Mouse (Mus musculus) heart, embryonic 16.5 days (tissue): ENCODE results near the gene Fpr2. TPM values are rescaled to one million over a fixed set of nuclear protein-coding genes. Genes with fewer than 3 reads are reported as not detected.
"Not testable (repeated sequence)": the region's sequence is repeated elsewhere in the genome, so short reads cannot be mapped to it uniquely, and the experiment has no call there.

ENCODE experiments used
- ATAC-seq: fragments of 200-750 bp; cut with Nextera tagmentation; replicated peaks from 2 replicates; pipeline ENCODE4 v1.8.0; 2017; ENCODE audit warnings: moderate number of reproducible peaks; ENCODE audit not compliant: insufficient read depth, low FRiP score; ENCODE audit errors: extremely low read depth
- H3K27ac ChIP-seq: fragments of 300-500 bp; sonication (generic); 2 replicates; pipeline ENCODE4 v1.5.1; 2014; ENCODE audit warnings: mild to moderate bottlenecking, low read length, control low read depth, moderate library complexity
- H3K27me3 ChIP-seq: fragments of 300-500 bp; sonication (generic); 2 replicates; pipeline ENCODE4 v1.6.1; 2014; ENCODE audit warnings: low read length, mixed read lengths; ENCODE audit not compliant: control insufficient read depth, insufficient read depth
- H3K36me3 ChIP-seq: fragments of 300-500 bp; sonication (generic); 2 replicates; pipeline ENCODE4 v1.6.1; 2014; ENCODE audit not compliant: control insufficient read depth, insufficient read depth
- H3K4me1 ChIP-seq: fragments of 300-500 bp; sonication (generic); 2 replicates; pipeline ENCODE4 v1.6.1; 2014; ENCODE audit warnings: low read length, mixed read lengths; ENCODE audit not compliant: control insufficient read depth, insufficient read depth
- H3K4me2 ChIP-seq: fragments of 300-500 bp; sonication (generic); 2 replicates; pipeline ENCODE4 v1.6.1; 2014; ENCODE audit warnings: low read depth, mild to moderate bottlenecking, control low read depth, low read length
- H3K4me3 ChIP-seq: fragments of 300-500 bp; sonication (generic); 2 replicates; pipeline ENCODE4 v1.5.1; 2014; ENCODE audit warnings: mild to moderate bottlenecking, control low read depth, low read length
- H3K9ac ChIP-seq: fragments of 300-500 bp; sonication (generic); 2 replicates; pipeline ENCODE4 v1.6.1; 2014; ENCODE audit warnings: low read length, control low read depth
- H3K9me3 ChIP-seq: fragments of 300-500 bp; sonication (generic); replicated peaks from 2 replicates; pipeline ENCODE4 v1.6.1; 2016; ENCODE audit warnings: low read length; ENCODE audit not compliant: control insufficient read depth
- WGBS: fragments of 180-500 bp; shearing (Covaris S2); extraction: QIAGEN DNeasy Blood & Tissue Kit; methylation state at CpG from one replicate; pipeline ENCODE4 v1.1.7; 2014; 5-methylcytosine and 5-hydroxymethylcytosine counted together
- polyA plus RNA-seq: library from polyadenylated mRNA; unstranded; fragments of >200 nt; fragmentation: Nextera tagmentation; extraction: Ambion mirVana; gene quantifications from 2 replicates; pipeline ENCODE4 v1.2.1, GENCODE M21; 2015

The Fpr2 gene
- polyA plus RNA-seq, 1 experiment from 2014 or later: 0.33 TPM

DNA sequence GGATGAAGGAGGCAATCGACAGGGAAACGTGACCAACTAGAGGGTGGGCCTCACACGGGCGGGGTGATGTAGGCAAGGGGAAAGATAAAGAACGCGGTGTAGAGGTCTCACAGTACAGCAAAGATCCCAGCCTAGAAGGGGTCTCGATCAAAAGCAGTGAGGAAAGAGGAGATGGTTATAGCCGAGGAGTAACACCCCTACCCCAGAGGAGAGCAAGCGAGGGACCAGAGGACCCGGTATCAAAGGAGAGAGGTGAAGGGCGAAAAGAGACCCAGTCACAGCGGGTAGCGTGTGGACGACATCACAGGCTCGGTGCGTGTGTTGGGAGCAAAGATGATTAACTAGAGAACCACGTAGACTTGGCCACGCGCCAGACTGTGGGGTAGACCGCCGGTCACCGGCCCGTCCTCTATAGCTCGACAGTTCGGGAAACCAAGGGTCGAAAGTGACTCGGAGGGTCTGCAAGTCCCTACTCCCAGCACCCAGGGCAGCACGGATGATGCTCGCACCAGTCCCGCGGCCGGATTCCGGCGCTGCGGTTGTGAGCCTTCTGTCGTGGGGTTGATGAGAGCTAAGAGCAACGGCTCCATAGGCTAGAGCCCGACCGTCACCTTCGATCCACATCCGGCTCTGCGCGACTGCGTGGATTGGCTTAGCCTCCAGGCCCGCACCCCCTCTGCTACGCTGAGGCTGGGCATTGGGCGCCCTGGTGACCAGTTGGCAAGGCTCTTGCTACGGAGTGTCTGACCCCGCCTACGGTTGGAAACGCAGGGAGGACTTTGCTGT lies 22.2 kb downstream of the Fpr2 start:
- WGBS: 13% methylated on average over 51 of the region's 51 CpGs
- Histone ChIP-seq H3K4me1 (no peaks in the 10 kb centered on the region), H3K9ac (peak overlapping the region; percentile 70), H3K36me3 (no peaks in the 10 kb centered on the region), H3K9me3 (no peaks in the 10 kb centered on the region), H3K27me3 (no peaks in the 10 kb centered on the region), H3K27ac (no peak overlapping the region), H3K4me2 (peak overlapping the region; percentile 93), H3K4me3 (peak overlapping the region; percentile 63)
- peak; percentile 98 for ATAC-seq

DNA sequence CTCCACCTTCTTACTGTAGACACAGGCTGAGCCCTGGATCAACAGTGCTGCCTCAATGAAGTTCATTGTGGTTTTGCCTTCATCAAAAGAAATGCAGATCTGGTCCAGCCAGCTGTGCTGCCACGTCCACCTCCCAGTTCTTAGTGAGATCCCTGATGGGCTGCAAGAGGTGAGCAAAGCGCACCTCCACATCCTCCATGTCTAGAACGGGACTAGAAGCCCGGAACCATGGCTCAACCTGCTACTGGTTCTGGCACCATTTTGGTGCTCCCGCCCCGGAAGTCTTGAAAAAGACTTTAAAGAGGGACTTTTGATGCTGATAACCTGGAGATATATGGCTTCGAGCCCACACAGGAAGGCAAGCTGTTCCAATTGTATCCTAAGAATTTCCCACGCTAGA lies 25.0 kb downstream of the Fpr2 start:
- H3K4me1 ChIP-seq, H3K36me3 ChIP-seq, ATAC-seq, H3K4me3 ChIP-seq, H3K27ac ChIP-seq, H3K27me3 ChIP-seq, H3K9ac ChIP-seq, H3K4me2 ChIP-seq, H3K9me3 ChIP-seq: not testable (repeated sequence)
- 80% methylated on average over 8 of the region's 8 CpGs for WGBS

DNA sequence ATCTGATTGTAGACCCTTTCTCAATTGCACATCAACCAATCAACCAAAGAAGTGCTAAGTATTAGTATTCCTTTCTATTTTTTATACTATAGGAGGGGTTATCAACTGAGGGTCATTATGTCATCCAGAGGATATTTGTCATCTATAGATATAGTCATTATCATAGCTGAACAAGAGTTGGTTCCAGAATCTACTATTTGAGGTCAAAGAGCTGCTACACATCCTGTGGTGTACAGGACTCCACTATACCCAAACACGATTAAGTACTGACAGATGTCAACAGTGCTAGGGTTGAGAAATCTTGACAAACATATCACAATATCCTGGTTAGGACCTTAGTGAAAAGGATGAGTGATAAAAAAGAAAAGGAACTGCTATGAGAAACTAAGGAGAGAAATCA lies 29.8 kb downstream of the Fpr2 start:
- no peak for ATAC-seq
- Histone ChIP-seq H3K27ac (no peak overlapping the region), H3K9ac (no peak overlapping the region), H3K27me3 (no peaks in the 10 kb centered on the region), H3K4me1 (no peaks in the 10 kb centered on the region), H3K9me3 (no peaks in the 10 kb centered on the region), H3K4me2 (no peak overlapping the region), H3K4me3 (no peak overlapping the region), H3K36me3 (no peaks in the 10 kb centered on the region)
- 83% methylated on average over 1 of the region's 1 CpGs for whole genome bisulfite sequencing

DNA sequence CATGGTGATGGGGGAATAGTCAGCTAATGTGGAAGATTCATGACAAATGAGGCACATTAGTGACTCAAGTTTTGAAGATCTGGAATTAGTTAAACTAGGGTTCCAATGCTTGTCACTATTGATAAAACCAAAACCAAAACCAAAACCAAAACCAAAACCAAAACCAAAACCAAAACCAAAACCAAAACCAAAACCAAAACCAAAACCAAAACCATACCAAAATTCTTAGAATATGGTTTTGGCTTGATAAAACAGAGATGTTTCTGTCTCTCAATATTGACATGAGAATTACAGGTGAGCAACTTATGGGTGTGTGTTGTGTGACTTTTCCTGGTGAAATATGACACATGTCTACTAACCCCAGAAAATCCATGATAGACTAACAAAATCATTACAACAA lies 30.2 kb downstream of the Fpr2 start:
- H3K4me2 ChIP-seq: no peak overlapping the region
- H3K27ac ChIP-seq: no peak overlapping the region
- no peak overlapping the region for H3K9ac ChIP-seq
- no peaks in the 10 kb centered on the region for H3K4me1 ChIP-seq
- H3K36me3 ChIP-seq: no peaks in the 10 kb centered on the region
- H3K27me3 ChIP-seq: no peaks in the 10 kb centered on the region
- H3K9me3 ChIP-seq: no peaks in the 10 kb centered on the region
- ATAC-seq: no peak
- no peak overlapping the region for H3K4me3 ChIP-seq

Other genes starting within 250 kb of the Fpr2 start
- not detected in 2 replicates for gene Vmn2r90, start 184.1 kb upstream of the Fpr2 start, polyA plus RNA-seq
- 17.4 and 23.6 TPM in 2 replicates for gene Spaca6, start 60.7 kb upstream of the Fpr2 start, polyA plus RNA-seq
- 0.98 and 1.2 TPM in 2 replicates for gene Has1, start 32.6 kb upstream of the Fpr2 start, polyA plus RNA-seq
- 0.21 and 0.40 TPM in 2 replicates for gene Fpr1, start 3.9 kb upstream of the Fpr2 start, polyA plus RNA-seq
- not detected in 2 replicates for gene Fpr3, start within 50 bp of the Fpr2 start, polyA plus RNA-seq
- gene Fpr-rs4, start 133.9 kb downstream of the Fpr2 start, polyA plus RNA-seq: not detected in 2 replicates
- gene Vmn2r124, start 161.6 kb downstream of the Fpr2 start, polyA plus RNA-seq: not detected in 2 replicates
- not detected in 2 replicates for gene Vmn2r91, start 197.2 kb downstream of the Fpr2 start, polyA plus RNA-seq